Mouse (Mus musculus): ENCODE results near the gene Wdr18. TPM values are rescaled to one million over a fixed set of nuclear protein-coding genes. Genes with fewer than 3 reads are reported as not detected.

Wdr18 gene
- total RNA-seq, 1 experiment from 2014 or later = 35.5 TPM

GRCm38 (mm10) chr10:79927324-79928029 lies 32.5 kb upstream of the Wdr18 start:
- peak; percentile 49 for DNase-seq

- peak; percentile 45 for DNase-seq
Measured at GRCm38 (mm10) chr10:79928030-79928694, 31.8 kb upstream of the Wdr18 start.

GRCm38 (mm10) chr10:79928907-79929701 lies 30.8 kb upstream of the Wdr18 start:
- DNase-seq = no peak

- DNase-seq = no peak
Measured at GRCm38 (mm10) chr10:79929967-79930825, 29.8 kb upstream of the Wdr18 start.

- DNase-seq = no peak
Measured at GRCm38 (mm10) chr10:79930826-79931186, 29.1 kb upstream of the Wdr18 start.

- DNase-seq = no peak
Measured at GRCm38 (mm10) chr10:79931797-79932196, 28.2 kb upstream of the Wdr18 start.

- peak; percentile 35 for DNase-seq
Measured at GRCm38 (mm10) chr10:79932736-79933135, 27.2 kb upstream of the Wdr18 start.

- DNase-seq = no peak
Measured at GRCm38 (mm10) chr10:79933145-79933679, 26.7 kb upstream of the Wdr18 start.

DNA sequence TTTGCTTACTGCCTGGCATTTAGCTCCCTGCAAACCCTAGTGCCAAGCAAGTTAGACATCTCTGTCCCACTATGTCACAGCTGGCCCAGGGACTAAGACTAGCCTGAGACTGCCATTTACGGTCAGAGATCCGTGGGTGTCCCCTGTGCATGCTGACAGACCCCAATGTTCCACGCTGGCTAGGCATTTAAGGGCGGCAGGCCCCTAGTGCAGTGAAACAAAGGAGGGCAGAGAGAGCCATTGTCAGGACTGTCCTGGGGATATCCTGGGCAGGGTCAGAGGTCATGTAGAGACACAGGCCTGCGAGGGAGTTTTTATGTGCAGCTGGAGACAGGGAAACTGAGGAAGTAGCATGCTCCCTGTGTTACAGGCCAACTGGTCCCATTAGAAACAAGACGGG lies 26.1 kb upstream of the Wdr18 start:
- DNase-seq = no peak

GRCm38 (mm10) chr10:79934272-79934721 lies 25.7 kb upstream of the Wdr18 start:
- DNase-seq = peak; percentile 74

- DNase-seq = no peak
Measured at GRCm38 (mm10) chr10:79934794-79935569, 25.0 kb upstream of the Wdr18 start.

DNA sequence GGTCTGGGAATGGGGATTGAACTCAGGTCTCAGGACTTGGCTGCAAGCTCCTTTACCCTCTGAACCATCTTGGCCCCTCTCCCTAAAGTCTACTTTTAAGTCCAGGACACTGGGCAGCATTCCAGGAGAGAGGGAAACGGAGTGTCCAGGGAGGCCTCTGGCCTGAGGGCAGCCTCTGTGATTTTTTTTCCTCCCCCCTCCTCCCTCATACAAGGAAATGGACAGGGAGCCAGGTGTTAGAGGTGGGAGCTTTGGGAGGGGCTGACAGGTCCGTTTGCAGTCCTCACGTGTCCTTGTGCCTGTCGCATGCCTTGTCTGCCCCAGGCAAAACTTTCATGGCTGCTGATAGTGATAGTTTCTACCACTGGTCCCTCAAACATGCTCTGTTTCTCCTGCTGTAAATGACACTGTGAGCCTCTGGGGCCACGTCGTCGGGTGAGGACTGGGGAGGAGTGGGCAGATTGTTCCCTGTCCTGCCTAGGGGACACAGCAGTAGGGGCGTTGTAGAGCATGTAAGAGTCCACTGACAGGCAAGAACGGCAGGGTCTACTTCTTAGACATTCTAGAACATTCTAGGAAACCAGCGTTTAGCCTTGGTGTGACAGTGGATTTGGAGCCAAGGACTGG lies 23.6 kb upstream of the Wdr18 start:
- no peak for DNase-seq

DNA sequence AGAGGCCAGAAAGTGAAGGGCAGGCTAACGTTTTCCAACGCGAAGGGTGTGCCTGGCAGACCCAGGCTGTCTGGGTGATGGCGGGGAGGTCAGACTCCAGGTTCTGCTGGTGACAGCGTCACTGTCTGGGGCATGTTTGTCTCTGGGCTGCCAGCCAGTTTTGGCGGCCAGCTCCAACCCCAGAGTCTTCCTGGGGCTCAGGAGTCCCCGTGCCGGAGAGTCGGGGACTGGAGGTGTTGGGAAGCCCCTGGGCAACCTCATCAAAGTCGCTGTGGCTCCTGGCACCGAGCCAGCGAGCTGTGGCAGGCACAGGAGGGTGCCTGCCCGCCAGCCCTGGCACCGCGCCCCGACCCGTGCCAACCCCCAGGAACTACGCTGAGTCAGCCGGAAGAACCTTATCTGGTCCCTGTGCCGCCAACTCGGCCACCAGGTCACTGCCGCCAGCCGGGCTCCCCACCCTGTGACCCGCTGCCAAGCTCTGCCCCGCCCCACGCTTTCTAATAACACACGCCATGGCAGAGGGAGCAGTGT lies 23.0 kb upstream of the Wdr18 start:
- peak; percentile 91 for DNase-seq

DNA sequence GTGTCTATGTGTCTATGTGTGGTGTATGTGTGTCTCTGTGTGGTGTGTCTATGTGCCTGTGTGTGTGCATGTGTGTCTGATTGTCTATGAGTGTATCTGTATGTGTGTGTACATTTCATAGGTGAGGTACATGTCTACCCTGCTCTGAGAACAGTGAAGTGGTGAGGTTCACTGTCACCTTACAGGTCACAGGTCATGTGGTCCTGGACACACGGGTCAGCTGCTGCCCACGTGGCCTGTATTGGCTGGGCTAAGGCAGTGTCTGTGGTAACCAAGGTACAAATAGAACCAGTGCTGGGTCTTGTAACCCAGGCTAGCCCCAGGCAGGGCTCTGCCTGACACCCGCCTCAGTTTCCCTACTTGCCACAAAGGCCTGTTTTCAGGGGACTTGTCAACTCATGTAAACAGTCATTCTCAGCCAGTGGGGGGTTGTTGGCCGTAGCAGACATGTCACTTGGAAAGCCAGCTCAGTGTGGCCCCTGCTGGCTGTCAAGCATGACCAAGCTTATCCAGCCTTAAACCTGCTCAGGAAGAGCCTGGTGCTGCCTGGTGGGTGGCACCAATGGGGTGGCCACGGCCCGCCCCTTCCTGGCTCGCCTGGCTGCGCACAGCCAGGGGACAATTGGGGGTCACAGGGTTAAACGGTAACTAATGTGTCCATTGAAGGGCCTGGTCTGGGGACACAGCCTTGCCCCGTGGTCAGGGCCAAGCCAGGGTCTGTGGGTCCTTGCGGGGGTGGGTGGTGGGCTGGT lies 22.0 kb upstream of the Wdr18 start:
- no peak for DNase-seq

DNA sequence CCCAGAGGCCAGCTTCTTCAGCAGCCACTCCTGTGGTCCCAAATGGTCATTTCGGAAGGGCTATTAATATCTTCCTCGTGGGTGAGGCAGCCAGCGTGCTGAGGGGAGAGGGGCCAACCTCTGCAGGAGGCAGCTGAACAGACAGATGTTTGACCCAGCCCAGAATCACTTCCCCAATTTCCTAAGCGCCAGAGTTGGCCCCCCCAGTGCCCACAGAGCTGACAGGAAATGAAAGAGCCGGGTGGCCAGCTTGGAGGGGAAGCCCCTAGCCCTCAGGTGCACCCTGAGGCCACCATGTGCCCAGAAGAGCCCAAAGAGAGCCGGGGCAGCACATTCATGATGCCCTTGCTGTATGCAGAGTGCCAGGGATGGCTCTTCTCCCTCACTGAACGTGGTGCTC lies 19.2 kb upstream of the Wdr18 start:
- DNase-seq = no peak

DNA sequence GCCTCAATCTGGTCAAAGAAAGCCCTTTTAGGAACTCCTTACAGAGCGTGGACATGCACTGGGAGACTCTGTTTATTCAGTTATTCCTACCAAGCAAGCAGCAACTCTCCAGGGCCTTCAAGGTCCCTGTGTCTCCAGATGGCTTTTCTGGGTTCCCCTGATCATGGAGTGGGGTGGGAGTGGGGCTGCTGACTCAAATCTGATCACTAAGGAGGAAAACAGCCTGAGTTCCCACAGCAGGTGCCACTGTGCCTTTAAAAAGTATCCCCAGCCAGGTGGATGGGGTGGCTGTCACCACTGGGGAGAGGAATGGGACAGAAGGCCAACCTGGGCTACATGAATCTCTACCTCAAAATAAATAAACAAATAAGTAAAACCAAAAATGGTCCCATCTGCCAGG lies 17.0 kb upstream of the Wdr18 start:
- no peak for DNase-seq

- DNase-seq = no peak
Measured at GRCm38 (mm10) chr10:79943471-79943901, 16.5 kb upstream of the Wdr18 start.

DNA sequence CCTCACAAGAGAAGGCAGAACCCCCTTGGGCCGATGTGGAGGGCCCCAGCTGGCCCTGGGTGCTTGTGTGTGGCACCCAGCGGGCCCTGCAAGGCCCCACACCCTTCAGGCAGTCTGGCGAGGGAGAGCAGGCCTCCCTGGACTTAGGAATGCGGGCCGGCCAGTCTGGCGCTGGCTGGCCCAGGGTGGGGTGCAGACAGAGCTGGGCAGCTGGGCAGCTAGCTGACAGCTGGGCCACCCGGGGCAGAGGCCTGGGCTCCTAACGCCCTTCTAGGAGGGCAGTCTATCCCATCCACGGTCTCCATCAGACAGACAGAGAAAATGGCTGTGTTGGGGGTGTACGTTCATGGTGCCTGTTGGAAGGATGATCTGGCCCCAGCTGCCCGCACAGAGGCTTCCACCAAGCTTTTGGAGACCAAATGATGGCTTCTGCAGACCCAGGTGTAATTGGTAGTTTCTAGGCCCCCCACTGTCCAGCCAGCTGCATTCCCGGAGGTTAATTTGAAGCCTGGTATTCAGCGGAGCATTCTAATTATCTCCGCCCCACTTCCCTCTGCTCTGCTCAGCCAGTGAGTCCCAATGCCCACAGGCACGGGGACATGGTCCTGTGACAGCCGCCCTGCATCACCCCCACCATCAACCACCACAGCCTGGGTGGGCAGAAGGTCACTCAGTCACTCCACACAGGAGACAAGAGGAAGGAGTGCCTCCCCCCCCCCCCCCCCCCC lies 14.3 kb upstream of the Wdr18 start:
- no peak for DNase-seq

Data from adrenal gland, postnatal 25 days (tissue).